Mouse (Mus musculus): ENCODE data around the gene Astn2.
A peak's percentile ranks its signal among the peaks of the same experiment; 100 is the strongest.

The Astn2 gene

GRCm38 (mm10) chr4:66312733-66313132, 91.7 kb downstream of the Astn2 start:
- DNase-seq (ENCODE audit: low read depth, low spot score): no peak

- DNase-seq (ENCODE audit: low read depth, low spot score): no peak
Observed at GRCm38 (mm10) chr4:66310315-66311020, 93.9 kb downstream of the Astn2 start.

- DNase-seq (ENCODE audit: low read depth, low spot score): no peak
Observed at GRCm38 (mm10) chr4:66306377-66306776, 98.0 kb downstream of the Astn2 start.

GRCm38 (mm10) chr4:66302686-66303310, 101.6 kb downstream of the Astn2 start:
- no peak for DNase-seq (ENCODE audit: low read depth, low spot score)

GRCm38 (mm10) chr4:66285034-66285433, 119.4 kb downstream of the Astn2 start:
- DNase-seq (ENCODE audit: low read depth, low spot score): no peak

GRCm38 (mm10) chr4:66276096-66276495, 128.3 kb downstream of the Astn2 start:
- no peak for DNase-seq (ENCODE audit: low read depth, low spot score)

- DNase-seq (ENCODE audit: low read depth, low spot score): no peak
Observed at GRCm38 (mm10) chr4:66271550-66272117, 132.8 kb downstream of the Astn2 start.

GRCm38 (mm10) chr4:66264031-66264430, 140.4 kb downstream of the Astn2 start:
- DNase-seq (ENCODE audit: low read depth, low spot score): no peak

- no peak for DNase-seq (ENCODE audit: low read depth, low spot score)
Observed at GRCm38 (mm10) chr4:66261276-66261675, 143.1 kb downstream of the Astn2 start.

- no peak for DNase-seq (ENCODE audit: low read depth, low spot score)
Observed at GRCm38 (mm10) chr4:66258905-66259304, 145.5 kb downstream of the Astn2 start.

GRCm38 (mm10) chr4:66254695-66255492, 149.5 kb downstream of the Astn2 start:
- DNase-seq (ENCODE audit: low read depth, low spot score): no peak

GRCm38 (mm10) chr4:66248521-66248920, 155.9 kb downstream of the Astn2 start:
- DNase-seq (ENCODE audit: low read depth, low spot score): no peak

- no peak for DNase-seq (ENCODE audit: low read depth, low spot score)
Observed at GRCm38 (mm10) chr4:66242683-66243082, 161.7 kb downstream of the Astn2 start.

GRCm38 (mm10) chr4:66232799-66233198, 171.6 kb downstream of the Astn2 start:
- DNase-seq (ENCODE audit: low read depth, low spot score): no peak

GRCm38 (mm10) chr4:66232350-66232749, 172.1 kb downstream of the Astn2 start:
- peak; percentile 20 for DNase-seq (ENCODE audit: low read depth, low spot score)

GRCm38 (mm10) chr4:66230735-66231134, 173.7 kb downstream of the Astn2 start:
- DNase-seq (ENCODE audit: low read depth, low spot score): no peak

GRCm38 (mm10) chr4:66222602-66223317, 181.7 kb downstream of the Astn2 start:
- no peak for DNase-seq (ENCODE audit: low read depth, low spot score)

- no peak for DNase-seq (ENCODE audit: low read depth, low spot score)
Observed at GRCm38 (mm10) chr4:66215170-66215618, 189.2 kb downstream of the Astn2 start.

- DNase-seq (ENCODE audit: low read depth, low spot score): no peak
Observed at GRCm38 (mm10) chr4:66189636-66190035, 214.8 kb downstream of the Astn2 start.

GRCm38 (mm10) chr4:66175887-66176533, 228.4 kb downstream of the Astn2 start:
- DNase-seq (ENCODE audit: low read depth, low spot score): no peak

GRCm38 (mm10) chr4:66171583-66171982, 232.8 kb downstream of the Astn2 start:
- DNase-seq (ENCODE audit: low read depth, low spot score): no peak

Data from embryo, embryonic 11.5 days (tissue).